Mouse (Mus musculus): ENCODE measurements around the gene Ptprd.

DNA sequence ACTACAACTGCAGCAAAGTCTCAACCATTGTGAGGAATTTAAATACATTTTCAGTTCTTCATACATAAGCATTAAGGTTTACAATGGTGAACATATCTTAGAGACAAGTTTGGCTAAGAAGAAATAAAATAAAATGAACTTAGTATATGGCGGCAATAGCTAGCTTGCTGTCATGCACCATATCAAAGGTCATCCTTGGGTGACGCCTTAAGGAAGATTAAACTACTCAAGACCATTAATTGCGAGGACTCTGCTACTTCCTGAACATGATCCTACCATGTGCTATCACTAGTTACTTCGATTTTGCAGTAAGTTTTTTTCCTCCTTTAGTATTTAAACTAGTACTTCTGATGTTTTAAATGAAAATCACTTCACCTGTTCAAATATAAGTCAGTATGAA, 1949.0 kb downstream of the Ptprd start:
- TF ChIP-seq CTCF (conservative IDR thresholded peaks at IDR 0.05; ENCODE audit: low read length) (no peak), POU5F1 (IDR thresholded peaks at IDR 0.05; ENCODE audit: borderline replicate concordance, low read length) (no peak), NANOG (IDR thresholded peaks at IDR 0.05; ENCODE audit: borderline replicate concordance, low read length) (no peak)
